Mouse (Mus musculus) limb, embryonic 13.5 days (tissue): ENCODE data around the gene Palld. TPM values are rescaled to one million over a fixed set of nuclear protein-coding genes. Genes with fewer than 3 reads are reported as not detected.

Experiments used
- ATAC-seq: fragments of 200-750 bp; cut with Nextera tagmentation; 2 replicates; pipeline ENCODE4 v1.8.0; 2017; ENCODE audit warnings: low read depth, moderate number of reproducible peaks, moderate TSS enrichment; ENCODE audit not compliant: low FRiP score
- H3K27ac ChIP-seq: fragments of 300-500 bp; sonication (generic); 2 replicates; pipeline ENCODE4 v1.5.1; 2015; ENCODE audit warnings: inconsistent platforms, mild to moderate bottlenecking, moderate library complexity
- H3K27me3 ChIP-seq: fragments of 300-500 bp; sonication (generic); 2 replicates; pipeline ENCODE4 v1.6.1; 2015; ENCODE audit warnings: mild to moderate bottlenecking, inconsistent platforms
- H3K36me3 ChIP-seq: fragments of 300-500 bp; sonication (generic); 2 replicates; pipeline ENCODE4 v1.6.1; 2015; ENCODE audit warnings: inconsistent platforms, mild to moderate bottlenecking, moderate library complexity
- H3K4me1 ChIP-seq: fragments of 300-500 bp; sonication (generic); 2 replicates; pipeline ENCODE4 v1.6.1; 2015; ENCODE audit warnings: inconsistent platforms
- H3K4me2 ChIP-seq: fragments of 300-500 bp; sonication (generic); replicated peaks from 2 replicates; pipeline ENCODE4 v1.6.1; 2015; ENCODE audit warnings: inconsistent platforms, mild to moderate bottlenecking, moderate library complexity
- H3K4me3 ChIP-seq: fragments of 300-500 bp; sonication (generic); 2 replicates; pipeline ENCODE4 v1.5.1; 2015; ENCODE audit warnings: moderate library complexity, mild to moderate bottlenecking, inconsistent platforms
- H3K9ac ChIP-seq: fragments of 300-500 bp; sonication (generic); 2 replicates; pipeline ENCODE4 v1.6.1; 2015; ENCODE audit warnings: mild to moderate bottlenecking, inconsistent platforms
- H3K9me3 ChIP-seq: fragments of 300-500 bp; sonication (generic); 2 replicates; pipeline ENCODE4 v1.6.1; 2016; ENCODE audit warnings: inconsistent platforms
- WGBS: fragments of 180-500 bp; shearing (Covaris S2); methylation state at CpG from one replicate; pipeline ENCODE4 v1.1.7; 2015; 5-methylcytosine and 5-hydroxymethylcytosine counted together
- polyA plus RNA-seq: library from polyadenylated mRNA; unstranded; fragments of >200 nt; fragmentation: Nextera tagmentation; extraction: Ambion mirVana; gene quantifications from 2 replicates; pipeline ENCODE4 v1.2.1, GENCODE M21; 2015

Gene Palld
- polyA plus RNA-seq, 1 experiment from 2014 or later: 116 TPM

GRCm38 (mm10) chr8:61736117-61736516 is 166.4 kb downstream of the Palld start:
- Histone ChIP-seq H3K9ac (no peak overlapping the region), H3K36me3 (0 out of 2 replicates have a peak, but pooled peaks cover 3% of the 10 kb centered on the region), H3K4me2 (no peak overlapping the region), H3K4me1 (peaks cover 33% of the 10 kb centered on the region), H3K9me3 (peaks cover 4% of the 10 kb centered on the region; the same call in 1 of the 2 replicates), H3K4me3 (no peak overlapping the region), H3K27me3 (no peaks in the 10 kb centered on the region), H3K27ac (no peak overlapping the region)
- no peak for ATAC-seq
- 53% methylated on average over 4 of the region's 4 CpGs for WGBS

GRCm38 (mm10) chr8:61734164-61734563 is 168.3 kb downstream of the Palld start:
- peaks cover 37% of the 10 kb centered on the region for H3K4me1 ChIP-seq
- H3K4me3 ChIP-seq: no peak overlapping the region
- H3K27ac ChIP-seq: no peak overlapping the region
- WGBS: 92% methylated on average over 8 of the region's 8 CpGs
- 0 out of 2 replicates have a peak, but pooled peaks cover 3% of the 10 kb centered on the region for H3K36me3 ChIP-seq
- peaks cover 3% of the 10 kb centered on the region; the same call in 1 of the 2 replicates for H3K27me3 ChIP-seq
- H3K9ac ChIP-seq: no peak overlapping the region
- H3K9me3 ChIP-seq: no peaks in the 10 kb centered on the region
- ATAC-seq: no peak
- no peak overlapping the region for H3K4me2 ChIP-seq

- Histone ChIP-seq H3K9me3 (no peaks in the 10 kb centered on the region), H3K4me3 (no peak overlapping the region), H3K4me1 (peaks cover 42% of the 10 kb centered on the region), H3K4me2 (no peak overlapping the region), H3K9ac (no peak overlapping the region), H3K27me3 (peaks cover 3% of the 10 kb centered on the region; the same call in 1 of the 2 replicates), H3K27ac (no peak overlapping the region), H3K36me3 (no peaks in the 10 kb centered on the region)
- ATAC-seq: no peak
- WGBS: 47% methylated on average over 6 of the region's 6 CpGs
Measured at GRCm38 (mm10) chr8:61732184-61732583, 170.3 kb downstream of the Palld start.

GRCm38 (mm10) chr8:61731306-61732088 is 171.0 kb downstream of the Palld start:
- no peak overlapping the region for H3K27ac ChIP-seq
- peaks cover 3% of the 10 kb centered on the region; the same call in 1 of the 2 replicates for H3K27me3 ChIP-seq
- no peaks in the 10 kb centered on the region for H3K36me3 ChIP-seq
- no peak overlapping the region for H3K4me2 ChIP-seq
- H3K4me3 ChIP-seq: no peak overlapping the region
- peaks cover 36% of the 10 kb centered on the region for H3K4me1 ChIP-seq
- 58% methylated on average over 5 of the region's 5 CpGs for WGBS
- H3K9me3 ChIP-seq: no peaks in the 10 kb centered on the region
- no peak for ATAC-seq
- H3K9ac ChIP-seq: no peak overlapping the region

GRCm38 (mm10) chr8:61730669-61731068 is 171.8 kb downstream of the Palld start:
- no peak overlapping the region for H3K27ac ChIP-seq
- no peak overlapping the region for H3K4me2 ChIP-seq
- H3K4me3 ChIP-seq: no peak overlapping the region
- no peak overlapping the region for H3K9ac ChIP-seq
- H3K27me3 ChIP-seq: peaks cover 3% of the 10 kb centered on the region; the same call in 1 of the 2 replicates
- H3K9me3 ChIP-seq: no peaks in the 10 kb centered on the region
- no peaks in the 10 kb centered on the region for H3K36me3 ChIP-seq
- ATAC-seq: no peak
- H3K4me1 ChIP-seq: peaks cover 28% of the 10 kb centered on the region
- WGBS: 67% methylated on average over 6 of the region's 6 CpGs

- no peak overlapping the region for H3K4me3 ChIP-seq
- no peak overlapping the region for H3K27ac ChIP-seq
- 0 out of 2 replicates have a peak, but pooled peaks cover 2% of the 10 kb centered on the region for H3K36me3 ChIP-seq
- no peak overlapping the region for H3K9ac ChIP-seq
- H3K4me2 ChIP-seq: no peak overlapping the region
- WGBS: 52% methylated on average over 8 of the region's 8 CpGs
- H3K4me1 ChIP-seq: peaks cover 14% of the 10 kb centered on the region
- H3K27me3 ChIP-seq: peaks cover 3% of the 10 kb centered on the region; the same call in 1 of the 2 replicates
- H3K9me3 ChIP-seq: no peaks in the 10 kb centered on the region
- no peak for ATAC-seq
Measured at GRCm38 (mm10) chr8:61725306-61726017, 177.0 kb downstream of the Palld start.

GRCm38 (mm10) chr8:61722226-61722625 is 180.3 kb downstream of the Palld start:
- 91% methylated on average over 9 of the region's 9 CpGs for WGBS
- Histone ChIP-seq H3K4me3 (no peak overlapping the region), H3K4me2 (no peak overlapping the region), H3K27ac (no peak overlapping the region), H3K4me1 (no peaks in the 10 kb centered on the region; the same call in 1 of the 2 replicates), H3K36me3 (peaks cover 28% of the 10 kb centered on the region), H3K27me3 (no peaks in the 10 kb centered on the region; the same call in 1 of the 2 replicates), H3K9me3 (peaks cover 10% of the 10 kb centered on the region; the same call in 1 of the 2 replicates), H3K9ac (no peak overlapping the region)
- no peak for ATAC-seq

- Histone ChIP-seq H3K9me3 (peaks cover 10% of the 10 kb centered on the region; the same call in 1 of the 2 replicates), H3K4me1 (peaks cover 12% of the 10 kb centered on the region), H3K4me2 (no peak overlapping the region), H3K36me3 (peaks cover 44% of the 10 kb centered on the region), H3K27ac (no peak overlapping the region), H3K4me3 (no peak overlapping the region), H3K27me3 (0 out of 2 replicates have a peak, but pooled peaks cover 3% of the 10 kb centered on the region), H3K9ac (no peak overlapping the region)
- no peak for ATAC-seq
- WGBS: 42% methylated on average over 14 of the region's 14 CpGs
Measured at GRCm38 (mm10) chr8:61715351-61716125, 187.0 kb downstream of the Palld start.

GRCm38 (mm10) chr8:61714293-61714831 is 188.1 kb downstream of the Palld start:
- no peak overlapping the region for H3K4me2 ChIP-seq
- no peak overlapping the region for H3K4me3 ChIP-seq
- peaks cover 10% of the 10 kb centered on the region; the same call in 1 of the 2 replicates for H3K9me3 ChIP-seq
- no peak overlapping the region for H3K27ac ChIP-seq
- WGBS: 28% methylated on average over 6 of the region's 6 CpGs
- H3K9ac ChIP-seq: no peak overlapping the region
- 0 out of 2 replicates have a peak, but pooled peaks cover 3% of the 10 kb centered on the region for H3K27me3 ChIP-seq
- peaks cover 14% of the 10 kb centered on the region for H3K4me1 ChIP-seq
- no peak; the same call in 1 of the 2 replicates for ATAC-seq
- peaks cover 43% of the 10 kb centered on the region for H3K36me3 ChIP-seq

- no peak overlapping the region for H3K4me2 ChIP-seq
- peaks cover 44% of the 10 kb centered on the region for H3K36me3 ChIP-seq
- no peak for ATAC-seq
- H3K9ac ChIP-seq: no peak overlapping the region
- WGBS: 92% methylated on average over 16 of the region's 16 CpGs
- H3K27me3 ChIP-seq: 0 out of 2 replicates have a peak, but pooled peaks cover 3% of the 10 kb centered on the region
- H3K4me3 ChIP-seq: no peak overlapping the region
- H3K9me3 ChIP-seq: peaks cover 8% of the 10 kb centered on the region; the same call in 1 of the 2 replicates
- peaks cover 18% of the 10 kb centered on the region for H3K4me1 ChIP-seq
- H3K27ac ChIP-seq: no peak overlapping the region
Measured at GRCm38 (mm10) chr8:61713195-61713990, 189.1 kb downstream of the Palld start.

- WGBS: 89% methylated on average over 2 of the region's 2 CpGs
- H3K27me3 ChIP-seq: 0 out of 2 replicates have a peak, but pooled peaks cover 3% of the 10 kb centered on the region
- no peak overlapping the region for H3K27ac ChIP-seq
- ATAC-seq: no peak
- H3K9ac ChIP-seq: no peak overlapping the region
- H3K9me3 ChIP-seq: no peaks in the 10 kb centered on the region
- peaks cover 18% of the 10 kb centered on the region for H3K4me1 ChIP-seq
- no peak overlapping the region for H3K4me2 ChIP-seq
- H3K4me3 ChIP-seq: no peak overlapping the region
- peaks cover 39% of the 10 kb centered on the region for H3K36me3 ChIP-seq
Measured at GRCm38 (mm10) chr8:61712426-61712825, 190.1 kb downstream of the Palld start.
